Mouse (Mus musculus) layer of hippocampus, postnatal 10 days (tissue): Measurements from ENCODE around the gene Atp6v0c. TPM values are rescaled to one million over a fixed set of nuclear protein-coding genes. Genes with fewer than 3 reads are reported as not detected.
"Not testable (repeated sequence)": the region's sequence is repeated elsewhere in the genome, so short reads cannot be mapped to it uniquely, and the experiment has no call there.

Experiments
- DNase-seq, 2 experiments: peaks; one replicate each; pipeline ENCODE4 v3.0.0; 2021; ENCODE audit warnings: low spot score in 2 of 2
- total RNA-seq, 2 experiments: library from RNA; stranded (reverse); gene quantifications; 2 replicates each; pipeline ENCODE4 v1.2.3; 2021

Gene Atp6v0c
- total RNA-seq, 2 experiments from 2014 or later, result 1,281 to 1,362 TPM

GRCm38 (mm10) chr17:24157526-24157925 lies 12.0 kb downstream of the Atp6v0c start:
- no peak for DNase-seq

- DNase-seq, result no peak
Measured at GRCm38 (mm10) chr17:24157121-24157520, 12.4 kb downstream of the Atp6v0c start.

DNA sequence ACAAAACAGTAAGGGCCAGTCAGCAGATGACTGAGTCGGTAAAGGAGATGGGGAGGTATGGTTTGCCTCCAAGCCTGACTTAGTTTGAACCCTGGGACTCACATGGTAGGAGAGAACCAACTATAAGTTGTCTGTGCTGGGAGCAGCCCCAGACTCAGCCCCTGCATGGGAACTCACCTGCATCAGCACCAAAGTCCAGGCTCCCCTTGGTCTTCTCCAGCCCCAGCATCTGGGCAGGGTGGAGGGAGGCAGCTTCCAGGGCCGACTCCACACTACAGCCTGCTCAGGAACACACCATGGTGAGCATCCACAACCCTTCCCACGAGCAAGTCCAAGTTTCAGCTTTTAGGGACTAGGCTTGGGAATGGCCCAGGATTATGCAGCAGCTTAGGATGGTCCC lies 13.1 kb downstream of the Atp6v0c start:
- no peak for DNase-seq

- no peak for DNase-seq
Measured at GRCm38 (mm10) chr17:24155742-24156141, 13.8 kb downstream of the Atp6v0c start.

GRCm38 (mm10) chr17:24154463-24154862 lies 15.0 kb downstream of the Atp6v0c start:
- DNase-seq, result no peak

DNA sequence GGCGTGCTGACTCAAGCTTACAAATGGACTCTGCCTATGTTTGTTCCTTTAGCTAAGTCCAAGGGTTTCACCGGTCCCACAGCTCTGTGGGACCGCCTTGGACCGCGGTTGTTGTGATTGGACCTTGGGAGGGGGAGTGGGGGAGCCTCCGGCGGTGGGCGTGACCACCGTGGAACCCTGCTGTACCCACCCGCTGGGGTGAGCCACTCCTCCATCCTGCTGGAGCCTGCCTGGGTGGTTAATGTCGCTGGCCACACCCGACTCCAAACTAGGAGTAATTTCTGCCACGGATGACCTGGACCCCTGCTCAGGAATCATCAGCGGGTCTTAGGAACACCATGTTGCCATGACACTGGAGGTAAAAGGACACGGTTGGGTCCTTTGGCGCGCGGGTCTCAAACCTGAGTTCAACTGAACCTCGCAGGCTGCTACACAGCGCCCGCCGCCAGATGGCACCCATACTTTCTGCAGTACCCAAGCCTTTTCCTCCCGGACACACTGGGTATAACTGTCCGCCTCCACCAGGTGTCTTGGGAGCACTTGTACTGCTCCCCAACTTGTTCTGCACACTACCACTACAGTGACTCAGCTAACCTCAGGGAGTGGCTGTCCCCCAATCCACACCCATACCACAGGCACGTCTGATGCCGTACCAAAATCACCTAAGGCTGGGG lies 17.5 kb downstream of the Atp6v0c start:
- peak; percentile 80 to 84 for DNase-seq

GRCm38 (mm10) chr17:24151382-24151781 lies 18.1 kb downstream of the Atp6v0c start:
- no peak for DNase-seq

DNA sequence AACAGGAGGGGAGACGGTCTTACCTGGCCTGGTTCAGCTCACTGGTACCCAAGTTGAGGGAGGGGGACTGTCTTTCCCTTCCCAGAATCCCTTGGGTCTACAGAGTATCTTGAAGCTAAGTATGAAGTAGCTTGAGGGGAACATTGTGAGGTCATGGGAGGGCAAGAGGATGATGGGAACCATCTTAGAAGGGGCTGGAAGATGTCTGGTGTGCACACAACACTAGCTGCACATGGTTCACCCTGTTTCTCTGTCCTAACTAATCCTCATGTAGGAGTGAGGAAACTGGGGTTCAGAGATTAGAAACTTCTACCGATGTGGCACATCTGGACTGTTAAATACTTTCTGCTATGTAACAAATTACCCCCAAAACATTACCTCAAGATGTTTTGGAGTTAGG lies 18.7 kb downstream of the Atp6v0c start, which contains the start of gene Pdpk1:
Pdpk1 (minus strand) TSS at position 101 of the 400 bp plus-strand sequence.
- DNase-seq, result no peak

GRCm38 (mm10) chr17:24149421-24149820 lies 20.1 kb downstream of the Atp6v0c start:
- no peak for DNase-seq

DNA sequence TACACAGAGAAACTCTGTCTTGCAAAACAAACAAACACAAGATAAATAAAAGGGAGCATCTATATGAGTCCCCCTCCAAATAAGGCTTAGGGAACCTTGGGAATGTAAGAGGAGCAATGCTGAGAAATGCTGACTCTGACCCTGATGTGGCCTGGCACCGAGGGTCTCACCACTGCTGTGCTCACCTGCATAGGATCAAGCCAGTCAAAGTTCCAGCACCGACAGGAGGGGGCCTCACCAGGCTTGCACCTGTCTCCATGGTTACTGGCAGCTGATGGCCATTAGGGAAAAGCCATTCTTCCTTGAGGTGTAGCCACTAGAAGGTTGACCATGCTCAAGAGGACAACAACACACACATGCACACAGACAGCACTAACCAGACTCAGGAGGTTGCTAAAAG lies 26.6 kb downstream of the Atp6v0c start:
- no peak for DNase-seq

- peak; percentile 97 to 98 for DNase-seq
Measured at GRCm38 (mm10) chr17:24141425-24141920, 28.0 kb downstream of the Atp6v0c start.

DNA sequence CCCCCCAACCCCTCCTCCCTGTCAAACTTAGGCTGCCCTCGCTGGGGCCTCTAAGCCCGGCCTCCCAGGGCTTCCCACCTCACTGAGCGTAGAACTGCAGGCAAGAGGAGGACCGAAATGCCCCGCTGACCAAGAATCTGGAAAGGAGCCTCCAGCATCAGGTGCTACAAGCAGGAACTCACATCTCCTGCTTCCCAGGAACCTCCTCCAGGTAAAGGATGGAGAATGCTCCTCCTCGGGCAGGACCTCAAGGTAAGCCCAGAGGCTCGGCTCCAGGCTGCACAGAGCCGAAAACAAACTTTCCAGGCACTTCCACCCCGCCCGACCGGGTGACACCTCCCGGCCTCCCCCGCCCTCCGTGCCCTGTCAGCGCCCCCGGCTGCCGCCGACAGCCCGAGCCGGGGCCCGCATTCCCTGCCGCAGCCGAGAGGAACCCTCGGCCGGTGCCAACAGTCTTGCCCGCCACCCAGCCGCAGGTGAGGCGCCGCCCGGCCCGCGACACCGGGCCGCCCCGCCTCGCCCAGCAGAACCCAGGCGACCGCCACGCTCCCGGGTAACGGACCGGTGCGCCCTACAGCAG lies 28.6 kb downstream of the Atp6v0c start:
- DNase-seq, result peak in 1 of 2 experiments; percentile 24

- DNase-seq, result no peak
Measured at GRCm38 (mm10) chr17:24139968-24140367, 29.5 kb downstream of the Atp6v0c start.

GRCm38 (mm10) chr17:24139256-24139655 lies 30.2 kb downstream of the Atp6v0c start:
- no peak for DNase-seq

DNA sequence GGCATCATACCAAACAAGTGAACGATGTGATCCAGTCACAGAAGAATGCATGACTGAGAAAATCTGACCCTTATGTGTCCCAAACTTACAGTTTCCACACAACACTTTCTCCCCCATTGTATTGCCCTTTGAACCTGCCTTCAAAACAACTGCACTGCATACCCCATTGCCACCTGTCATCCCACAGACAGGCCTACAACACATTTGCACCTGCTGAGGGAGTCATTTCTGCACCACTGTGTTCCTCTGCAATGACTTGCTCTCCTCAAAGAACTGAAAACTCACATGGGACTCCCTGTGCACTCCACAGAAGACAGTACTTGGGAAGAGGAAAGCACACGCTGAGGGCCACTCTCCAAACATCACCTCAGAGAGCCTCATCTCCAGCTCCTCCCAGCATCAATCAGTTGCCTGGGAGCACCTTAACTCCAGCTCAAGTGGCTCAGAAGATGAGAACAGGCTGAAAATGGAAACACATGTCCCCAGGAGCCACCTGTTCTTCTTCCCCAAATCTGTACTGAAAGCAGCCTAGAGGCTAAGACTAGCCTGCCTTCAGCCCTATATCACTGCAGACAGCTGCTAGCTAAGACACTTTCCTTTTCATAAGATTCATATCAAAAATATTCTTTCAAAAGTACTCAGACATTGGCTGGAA lies 32.1 kb downstream of the Atp6v0c start:
- no peak for DNase-seq

DNA sequence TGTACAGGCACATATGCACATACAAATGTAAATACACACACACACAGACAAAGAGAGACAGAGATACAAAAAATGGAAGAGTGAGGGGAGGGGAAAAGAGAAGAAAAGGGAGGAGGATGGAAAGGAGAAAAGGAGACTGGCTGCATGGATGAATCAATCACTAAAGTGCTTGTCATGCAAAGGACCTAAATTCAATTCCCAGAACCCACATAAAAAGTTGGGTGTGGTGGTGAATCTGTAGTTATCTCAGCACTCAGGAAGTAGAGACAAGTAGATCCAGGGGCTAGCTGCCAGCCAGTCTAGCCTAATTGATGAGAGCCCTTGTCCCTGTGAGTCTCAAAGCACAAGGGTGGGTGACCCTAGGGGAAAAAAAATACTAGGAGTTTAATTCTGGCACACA lies 35.4 kb downstream of the Atp6v0c start:
- no peak for DNase-seq

DNA sequence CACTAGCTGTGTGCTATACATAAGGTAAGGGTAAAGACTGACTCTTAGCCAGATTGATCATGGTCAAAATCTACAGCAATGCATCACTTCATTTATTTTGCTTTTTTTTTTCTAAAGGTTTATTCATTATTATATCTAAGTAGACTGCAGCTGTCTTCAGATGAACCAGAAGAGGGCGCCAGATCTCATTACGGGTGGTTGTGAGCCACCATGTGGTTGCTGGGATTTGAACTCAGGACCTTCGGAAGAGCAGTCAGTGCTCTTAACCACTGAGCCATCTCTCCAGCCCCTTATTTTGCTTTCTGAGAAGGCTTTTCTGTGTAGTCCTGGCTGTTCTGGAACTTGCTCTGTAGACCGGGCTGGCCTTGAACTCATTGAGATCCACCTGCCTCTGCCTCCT lies 36.6 kb downstream of the Atp6v0c start:
- not testable (repeated sequence) for DNase-seq

DNA sequence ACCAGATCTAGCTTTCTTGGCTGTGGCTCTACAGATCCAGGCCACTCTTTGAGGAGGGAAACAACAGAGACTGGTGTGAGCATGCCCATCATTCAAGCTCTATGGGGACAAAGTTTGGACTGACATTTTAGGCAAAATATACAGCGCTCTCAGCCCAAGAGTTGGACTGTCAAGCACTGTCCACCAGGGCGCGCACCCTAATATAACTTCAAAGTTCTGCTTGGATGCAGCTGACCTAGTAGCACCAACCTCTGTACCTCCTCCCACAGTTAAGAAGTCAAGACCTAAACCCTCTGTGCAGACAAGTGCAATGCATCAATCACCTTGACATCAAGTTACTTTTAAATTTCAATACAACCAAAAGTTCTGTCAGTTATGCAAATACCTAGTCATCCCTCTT lies 37.9 kb downstream of the Atp6v0c start:
- no peak for DNase-seq

- not testable (repeated sequence) for DNase-seq
Measured at GRCm38 (mm10) chr17:24129246-24129645, 40.3 kb downstream of the Atp6v0c start.

DNA sequence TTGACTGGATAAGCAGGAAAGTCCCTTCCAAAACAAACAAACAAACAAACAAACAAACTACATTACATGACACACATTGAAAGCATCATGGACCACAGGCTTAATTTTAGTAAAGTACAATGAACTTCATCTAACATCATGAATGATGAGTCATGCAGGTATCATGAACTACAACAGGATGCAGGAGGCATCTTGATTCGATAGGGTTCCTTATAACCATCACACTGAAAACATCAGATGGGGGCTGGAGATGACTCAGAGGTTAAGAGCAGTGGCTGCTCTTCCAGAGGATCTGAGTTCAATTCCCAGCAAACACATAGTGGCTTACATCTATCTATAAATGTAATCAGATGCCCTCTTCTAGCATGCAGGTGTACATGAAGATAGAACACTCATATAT lies 41.9 kb downstream of the Atp6v0c start:
- DNase-seq, result no peak

DNA sequence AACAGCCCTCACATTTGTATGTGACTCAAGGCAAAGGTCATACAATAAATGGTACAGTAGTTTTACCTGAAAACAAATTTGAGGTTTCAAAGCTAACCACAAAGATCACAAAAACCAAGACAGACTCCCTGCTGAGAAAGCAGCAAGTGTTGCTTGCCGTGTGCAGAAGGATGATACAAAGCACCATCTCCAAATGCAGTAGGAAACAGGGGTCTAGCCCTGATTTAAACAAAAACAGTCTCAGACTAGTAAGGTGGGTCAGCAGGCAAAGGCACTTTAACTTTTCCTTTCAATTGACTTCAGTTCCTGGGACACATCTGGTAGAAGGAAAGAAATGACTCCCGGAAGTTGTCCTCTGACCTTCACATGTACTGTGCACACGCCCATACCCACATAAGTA lies 42.7 kb downstream of the Atp6v0c start:
- DNase-seq, result no peak

GRCm38 (mm10) chr17:24119446-24119845 lies 50.1 kb downstream of the Atp6v0c start:
- no peak for DNase-seq
